Mouse (Mus musculus): ENCODE measurements around the gene Slc4a4. TPM values are rescaled to one million over a fixed set of nuclear protein-coding genes. Genes with fewer than 3 reads are reported as not detected.
"Not testable (repeated sequence)": the region's sequence is repeated elsewhere in the genome, so short reads cannot be mapped to it uniquely, and the experiment has no call there.

Gene Slc4a4
- total RNA-seq, 2 experiments from 2014 or later, result not detected

GRCm38 (mm10) chr5:88990196-88990747, 103.7 kb downstream of the Slc4a4 start:
- ATAC-seq (replicated peaks; ENCODE audit: low FRiP score, poor library complexity, severe bottlenecking), result no peak

DNA sequence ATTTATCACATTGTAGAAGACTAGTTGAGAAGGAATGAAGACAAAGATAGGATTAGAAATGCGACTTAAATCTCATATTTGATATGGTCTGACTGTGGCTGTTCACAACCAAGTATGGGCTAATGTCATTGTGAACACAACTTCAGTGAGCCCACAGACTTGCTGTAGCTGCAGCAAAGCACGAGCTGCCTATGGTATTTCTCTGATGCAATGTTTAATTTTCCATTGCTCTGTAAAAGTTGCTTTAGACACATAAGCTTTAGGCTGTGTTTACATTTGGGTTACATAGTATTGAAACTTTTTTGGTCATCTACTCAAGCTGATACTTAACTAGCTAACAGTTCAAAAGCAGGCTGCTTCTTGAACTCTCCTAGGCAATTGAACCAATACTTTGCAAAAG, 104.7 kb downstream of the Slc4a4 start:
- not testable (repeated sequence) for ATAC-seq (replicated peaks; ENCODE audit: low FRiP score, poor library complexity, severe bottlenecking)

DNA sequence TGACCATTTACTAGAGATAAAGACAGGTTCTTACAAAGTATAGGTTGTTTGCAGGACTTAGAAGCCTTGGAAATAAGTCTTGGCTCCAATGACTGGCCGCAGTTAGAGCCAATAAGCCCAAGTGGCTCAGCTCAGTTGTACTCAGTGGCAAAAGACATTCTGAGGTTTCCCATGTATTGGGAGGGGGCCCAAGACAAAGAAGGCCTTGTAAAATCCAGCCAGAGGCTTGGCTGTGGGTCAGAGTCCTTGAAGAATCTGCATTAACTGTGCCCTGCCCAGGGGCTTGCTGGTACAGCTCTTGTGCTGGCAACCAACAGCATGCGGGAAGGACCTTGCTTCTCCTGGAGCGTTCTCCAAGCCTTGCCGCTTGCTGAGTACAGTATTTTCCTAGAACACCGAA, 107.9 kb downstream of the Slc4a4 start:
- no peak for ATAC-seq (replicated peaks; ENCODE audit: low FRiP score, poor library complexity, severe bottlenecking)

GRCm38 (mm10) chr5:88996246-88996645, 109.6 kb downstream of the Slc4a4 start:
- ATAC-seq (replicated peaks; ENCODE audit: low FRiP score, poor library complexity, severe bottlenecking), result no peak

DNA sequence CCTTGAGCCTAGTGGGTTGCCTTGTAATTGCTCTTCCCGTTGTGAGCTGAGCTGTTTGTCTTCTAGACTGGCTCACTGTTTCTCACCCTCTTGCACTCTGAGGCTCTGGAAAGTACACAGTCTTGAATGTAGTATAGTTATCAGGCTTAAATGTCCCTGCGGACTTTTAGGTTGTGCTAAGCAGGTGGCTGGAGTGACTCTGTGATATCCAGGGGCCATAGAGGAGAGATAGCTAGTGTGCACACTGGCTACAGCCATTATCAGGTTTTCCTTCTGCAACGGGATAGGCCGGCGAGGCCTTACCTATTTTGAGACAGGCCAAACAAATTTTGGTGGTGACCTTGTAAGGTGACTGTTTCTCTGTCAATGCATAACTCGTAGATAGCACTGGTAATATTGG, 110.7 kb downstream of the Slc4a4 start:
- ATAC-seq (replicated peaks; ENCODE audit: low FRiP score, poor library complexity, severe bottlenecking), result no peak

DNA sequence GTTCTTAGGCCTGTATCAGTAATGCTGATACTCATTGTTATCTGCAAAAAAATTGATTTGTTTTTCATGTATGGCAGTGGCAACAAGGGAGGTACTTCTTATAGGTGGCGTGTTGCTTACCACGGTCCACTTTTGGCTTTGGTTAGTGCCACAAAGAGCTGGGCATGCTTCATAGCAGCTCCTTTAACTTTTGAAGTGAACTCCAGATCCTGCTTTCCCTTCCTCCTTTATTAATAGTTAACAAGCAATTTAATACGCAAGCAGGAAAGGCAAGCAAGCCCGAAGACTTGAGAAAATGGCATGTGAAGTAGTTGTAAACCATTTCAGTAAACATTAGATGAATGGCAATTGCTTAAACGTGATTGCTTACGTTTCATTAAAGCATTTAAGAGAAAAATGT, 113.2 kb downstream of the Slc4a4 start:
- no peak for ATAC-seq (replicated peaks; ENCODE audit: low FRiP score, poor library complexity, severe bottlenecking)

GRCm38 (mm10) chr5:89000598-89000997, 114.0 kb downstream of the Slc4a4 start:
- ATAC-seq (replicated peaks; ENCODE audit: low FRiP score, poor library complexity, severe bottlenecking), result no peak

- ATAC-seq (replicated peaks; ENCODE audit: low FRiP score, poor library complexity, severe bottlenecking), result no peak
Measured at GRCm38 (mm10) chr5:89010116-89010515, 123.5 kb downstream of the Slc4a4 start.

- no peak for ATAC-seq (replicated peaks; ENCODE audit: low FRiP score, poor library complexity, severe bottlenecking)
Measured at GRCm38 (mm10) chr5:89012456-89012855, 125.8 kb downstream of the Slc4a4 start.

- no peak for ATAC-seq (replicated peaks; ENCODE audit: low FRiP score, poor library complexity, severe bottlenecking)
Measured at GRCm38 (mm10) chr5:89014782-89015181, 128.2 kb downstream of the Slc4a4 start.

DNA sequence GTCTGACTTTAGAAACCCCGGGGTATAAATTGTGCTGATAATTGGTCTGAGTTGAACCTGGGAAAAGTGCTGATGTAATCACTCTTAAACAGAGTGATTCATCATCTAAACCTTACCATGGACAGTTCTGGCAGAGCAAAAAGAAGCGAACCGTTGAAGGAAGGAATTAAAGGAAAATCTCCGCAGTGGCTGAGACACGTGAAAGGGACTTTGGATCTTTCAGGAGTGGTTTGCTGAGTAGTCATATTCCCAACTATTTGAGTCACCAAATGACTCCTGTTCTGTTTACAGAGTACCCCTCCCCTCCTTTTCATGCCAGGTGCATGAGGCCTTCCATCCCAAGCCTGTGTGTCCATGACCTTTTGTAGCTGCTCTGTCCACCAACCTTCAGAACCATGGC, 129.3 kb downstream of the Slc4a4 start:
- no peak for ATAC-seq (replicated peaks; ENCODE audit: low FRiP score, poor library complexity, severe bottlenecking)

- ATAC-seq (replicated peaks; ENCODE audit: low FRiP score, poor library complexity, severe bottlenecking), result no peak
Measured at GRCm38 (mm10) chr5:89018537-89018936, 131.9 kb downstream of the Slc4a4 start.

DNA sequence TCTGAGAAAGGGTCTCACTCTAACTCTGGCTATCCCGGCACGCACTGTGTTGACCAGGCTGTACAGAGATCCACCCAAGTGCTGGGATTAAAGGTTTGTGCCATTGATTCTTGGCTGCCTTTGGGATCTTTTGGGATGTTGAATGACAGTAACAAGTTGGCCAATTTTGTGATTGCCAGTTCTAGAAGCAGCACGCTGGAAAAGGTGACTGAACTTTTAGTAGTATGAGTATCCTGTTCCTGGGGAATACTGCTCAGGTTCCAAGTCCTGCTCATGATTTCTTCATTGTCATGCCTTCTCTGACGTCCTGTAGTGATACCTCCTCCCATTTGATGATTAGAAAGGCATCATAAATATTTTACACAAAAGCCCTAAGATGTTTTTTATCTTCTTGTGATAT, 137.8 kb downstream of the Slc4a4 start:
- ATAC-seq (replicated peaks; ENCODE audit: low FRiP score, poor library complexity, severe bottlenecking), result no peak

DNA sequence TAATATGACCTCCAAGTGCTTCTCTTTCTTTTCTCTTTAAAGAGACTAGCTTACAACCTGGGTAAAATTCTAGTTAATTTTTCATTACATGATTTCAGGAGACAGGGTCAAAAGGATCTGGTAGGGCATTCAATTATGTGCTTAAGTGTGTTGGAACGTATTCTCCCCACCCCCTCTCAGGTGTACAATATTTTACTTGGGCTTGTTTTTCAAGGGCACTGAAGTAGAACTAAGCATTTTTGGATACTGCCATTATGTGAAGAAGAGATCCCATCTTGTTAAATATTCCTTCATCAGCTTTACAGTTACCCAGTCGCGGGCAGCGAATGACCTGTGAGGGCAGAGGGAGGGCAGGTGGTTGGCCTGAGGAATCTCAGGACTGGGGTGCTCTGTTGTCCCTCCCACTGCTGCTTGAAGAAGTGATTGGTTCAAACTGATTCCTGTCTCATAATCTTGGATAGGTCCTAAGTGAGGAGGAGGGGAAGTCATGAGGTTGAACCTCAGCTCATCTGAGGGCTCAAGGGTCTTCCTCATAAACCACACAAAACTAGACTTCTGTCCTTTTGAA, 141.0 kb downstream of the Slc4a4 start:
- no peak for ATAC-seq (replicated peaks; ENCODE audit: low FRiP score, poor library complexity, severe bottlenecking)

DNA sequence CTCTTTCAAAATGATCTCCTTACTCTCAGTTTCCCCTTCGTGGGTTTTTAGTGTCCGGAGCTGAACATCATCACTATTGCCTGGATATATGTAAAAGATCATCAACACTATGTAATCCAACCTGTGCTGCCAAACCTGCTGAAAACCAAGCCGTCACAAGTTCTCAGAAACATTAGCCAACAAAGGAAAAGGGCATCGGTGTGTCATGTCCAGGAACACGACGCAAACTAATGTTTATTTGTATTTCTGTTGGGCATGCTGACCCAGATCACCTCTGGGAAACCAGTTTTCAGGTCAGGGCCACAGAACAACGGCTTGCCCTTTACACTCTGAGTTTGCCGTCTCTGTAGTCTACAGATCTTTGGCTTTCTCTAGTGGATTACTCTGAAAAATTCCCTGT, 146.0 kb downstream of the Slc4a4 start:
- ATAC-seq (replicated peaks; ENCODE audit: low FRiP score, poor library complexity, severe bottlenecking), result no peak

DNA sequence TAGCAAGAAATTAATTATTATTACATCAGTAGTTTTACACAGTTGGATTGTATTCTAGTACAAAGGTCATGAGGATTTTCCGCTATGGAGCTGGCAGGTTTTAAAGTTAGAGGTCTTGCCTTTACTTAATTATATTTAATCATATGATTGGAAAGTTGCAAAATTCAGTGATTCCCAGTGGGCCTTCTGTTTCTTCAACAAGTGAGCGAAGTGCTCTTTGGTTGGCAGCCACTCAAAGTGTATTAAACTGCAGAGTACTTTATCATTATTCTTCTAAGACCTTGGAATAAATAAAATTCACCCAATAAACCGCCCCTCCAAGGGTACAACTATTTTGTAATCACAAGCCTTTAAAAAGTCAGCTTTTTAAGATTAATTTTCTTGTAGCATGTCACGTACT, 146.6 kb downstream of the Slc4a4 start:
- ATAC-seq (replicated peaks; ENCODE audit: low FRiP score, poor library complexity, severe bottlenecking), result no peak

DNA sequence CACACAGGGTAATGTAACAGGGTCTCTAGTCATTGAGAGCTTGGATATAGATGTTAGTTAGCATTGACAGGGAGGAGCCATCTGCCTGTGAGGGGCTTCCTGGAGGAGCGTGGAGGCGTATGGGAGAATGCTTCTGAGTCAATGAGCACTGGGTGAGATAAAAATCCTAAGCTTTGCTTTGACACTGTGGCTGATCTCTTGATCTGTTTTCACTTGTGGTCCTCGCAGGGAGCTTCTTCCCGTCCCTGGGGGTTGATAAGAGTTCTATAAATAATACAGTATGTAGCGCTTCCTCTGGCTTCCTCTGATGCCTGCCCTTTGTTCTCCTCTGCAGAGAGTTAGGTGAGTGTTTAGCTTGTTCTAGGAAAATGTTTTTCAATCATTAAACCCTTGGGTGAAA, 149.5 kb downstream of the Slc4a4 start:
- no peak for ATAC-seq (replicated peaks; ENCODE audit: low FRiP score, poor library complexity, severe bottlenecking)

GRCm38 (mm10) chr5:89040814-89041213, 154.2 kb downstream of the Slc4a4 start:
- no peak for ATAC-seq (replicated peaks; ENCODE audit: low FRiP score, poor library complexity, severe bottlenecking)

DNA sequence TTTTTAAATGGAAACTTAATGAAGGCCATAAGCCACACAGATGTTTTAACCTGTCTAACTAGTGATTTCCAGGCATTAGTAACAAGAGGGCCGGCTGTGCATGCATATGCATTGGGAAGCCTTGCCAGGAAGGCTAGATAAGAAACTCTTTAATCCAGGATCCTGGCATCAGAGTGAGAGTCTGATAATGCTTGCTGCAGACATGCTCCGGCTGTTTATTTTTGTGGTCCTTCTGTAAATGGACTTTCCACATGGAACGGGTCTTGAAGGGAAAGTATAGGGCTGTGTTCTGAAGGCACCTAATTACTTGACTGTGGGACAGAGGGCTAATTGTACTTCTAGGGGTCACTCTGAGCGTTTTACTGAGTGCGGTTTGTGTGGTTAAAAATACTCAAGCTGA, 157.2 kb downstream of the Slc4a4 start:
- ATAC-seq (replicated peaks; ENCODE audit: low FRiP score, poor library complexity, severe bottlenecking), result no peak

- no peak for ATAC-seq (replicated peaks; ENCODE audit: low FRiP score, poor library complexity, severe bottlenecking)
Measured at GRCm38 (mm10) chr5:89044801-89045200, 158.2 kb downstream of the Slc4a4 start.

GRCm38 (mm10) chr5:89051577-89051976, 165.0 kb downstream of the Slc4a4 start:
- no peak for ATAC-seq (replicated peaks; ENCODE audit: low FRiP score, poor library complexity, severe bottlenecking)

- ATAC-seq (replicated peaks; ENCODE audit: low FRiP score, poor library complexity, severe bottlenecking), result no peak
Measured at GRCm38 (mm10) chr5:89052230-89052629, 165.6 kb downstream of the Slc4a4 start.

Data from erythroblast, adult 5-6 weeks (primary cell).